Mouse (Mus musculus): ENCODE results near the gene Mical3.

DNA sequence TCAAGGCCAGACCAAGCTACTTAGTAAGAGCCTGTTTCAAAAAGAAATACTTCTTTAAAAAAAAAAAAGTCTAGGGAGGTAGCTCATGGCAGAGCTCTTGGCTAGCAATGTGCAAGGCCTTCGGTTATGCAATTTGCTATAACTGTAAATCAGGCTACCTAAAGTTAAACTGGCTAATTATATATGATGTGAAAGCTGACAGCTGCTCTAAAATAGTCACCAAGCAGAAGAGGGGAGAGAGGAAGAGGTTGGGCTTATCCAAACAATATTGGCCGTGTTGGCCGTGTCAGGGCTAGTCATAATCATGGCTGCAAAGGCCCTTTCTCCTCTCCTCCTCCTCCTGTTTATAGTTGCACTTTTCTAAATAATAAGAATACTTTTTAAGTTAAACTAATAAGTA is 94.9 kb downstream of the Mical3 start:
- TF ChIP-seq GATA1 (IDR thresholded peaks at IDR 0.05; ENCODE audit: borderline replicate concordance, low read length) = no peak
- no peak for TF ChIP-seq FLI1 (IDR thresholded peaks at IDR 0.05; ENCODE audit: low read length)
